Mouse (Mus musculus) erythroblast, embryonic 14.5 days (primary cell): ENCODE measurements around the gene Prss34.

Experiments
- GATA1 ChIP-seq: IDR thresholded peaks from 2 replicates; pipeline ENCODE4 v1.6.1; 2012; ENCODE audit warnings: low read length, inconsistent platforms, mixed read lengths
- TAL1 ChIP-seq: IDR thresholded peaks from 3 replicates; pipeline ENCODE4 v1.6.1; 2012; ENCODE audit warnings: low read length, inconsistent platforms, mixed read lengths

DNA sequence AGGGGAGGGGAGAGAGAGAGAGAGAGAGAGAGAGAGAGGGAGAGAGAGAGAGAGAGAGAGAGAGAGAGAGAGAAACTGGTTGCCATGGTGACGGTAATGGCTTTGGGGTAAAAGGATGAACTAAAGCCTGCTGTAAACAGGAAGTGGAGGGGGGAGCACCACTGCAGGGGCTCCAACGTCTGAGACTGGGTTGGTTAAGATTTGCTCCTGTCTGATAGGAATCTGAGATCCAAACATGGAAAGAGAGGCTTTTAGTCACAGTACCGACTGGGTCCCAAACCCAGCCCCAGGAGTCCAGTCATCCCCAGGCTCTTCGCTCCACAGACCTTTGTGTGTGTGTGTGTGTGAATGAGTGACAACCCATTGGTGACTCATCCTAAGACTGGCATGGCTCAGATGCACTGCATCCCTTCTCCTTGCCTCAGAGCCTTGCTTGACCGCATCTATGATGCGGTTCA is 40.4 kb upstream of the Prss34 start:
- TF ChIP-seq TAL1 = no peak
- no peak for TF ChIP-seq GATA1
